Mouse (Mus musculus) testis, postnatal 14 days (tissue): ENCODE data around the gene Gm28539.
"Not testable (repeated sequence)": the region's sequence is repeated elsewhere in the genome, so short reads cannot be mapped to it uniquely, and the experiment has no call there.

Source experiments
- DNase-seq: peaks from one replicate; pipeline ENCODE4 v3.0.0; 2021; ENCODE audit warnings: low spot score

Gm28539 gene

DNA sequence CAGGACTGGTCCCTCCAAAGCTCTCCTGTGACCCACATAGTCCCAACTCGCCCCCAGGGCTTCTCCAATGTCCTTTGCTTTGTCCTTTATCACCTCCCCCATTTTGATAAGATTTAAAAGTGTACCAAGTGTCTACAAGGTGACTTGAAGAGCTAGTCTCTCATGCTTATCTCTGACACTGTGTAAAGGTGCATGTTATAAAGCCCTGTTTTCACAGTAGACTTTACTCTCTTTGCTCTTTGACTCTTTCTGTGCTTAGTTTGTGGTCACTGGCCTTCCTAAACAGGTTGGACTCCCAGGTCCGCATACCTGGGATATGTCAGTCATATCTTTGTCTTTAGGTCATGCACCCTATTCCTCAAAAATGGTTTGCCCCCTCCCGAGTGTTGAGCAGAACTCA lies 118.7 kb downstream of the Gm28539 start:
- DNase-seq = no peak

DNA sequence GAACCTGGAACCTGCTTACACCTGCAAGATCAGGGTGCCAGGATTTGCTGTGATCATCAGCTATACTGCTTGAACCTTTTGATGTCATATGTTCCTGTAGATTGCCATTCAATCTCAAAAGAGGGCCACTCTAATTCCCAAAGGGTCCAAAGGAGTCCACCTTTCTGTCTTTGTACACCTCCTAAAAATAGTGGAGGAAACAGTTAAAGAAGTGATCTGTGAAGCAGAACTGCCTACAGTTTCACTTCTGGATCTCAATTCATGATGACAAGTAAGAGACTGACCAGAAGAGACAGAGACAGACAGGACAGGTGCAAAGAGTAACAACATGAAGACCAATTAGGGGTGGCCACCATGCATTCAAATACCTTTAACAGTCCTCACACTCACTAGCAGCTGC lies 127.1 kb downstream of the Gm28539 start:
- no peak for DNase-seq

DNA sequence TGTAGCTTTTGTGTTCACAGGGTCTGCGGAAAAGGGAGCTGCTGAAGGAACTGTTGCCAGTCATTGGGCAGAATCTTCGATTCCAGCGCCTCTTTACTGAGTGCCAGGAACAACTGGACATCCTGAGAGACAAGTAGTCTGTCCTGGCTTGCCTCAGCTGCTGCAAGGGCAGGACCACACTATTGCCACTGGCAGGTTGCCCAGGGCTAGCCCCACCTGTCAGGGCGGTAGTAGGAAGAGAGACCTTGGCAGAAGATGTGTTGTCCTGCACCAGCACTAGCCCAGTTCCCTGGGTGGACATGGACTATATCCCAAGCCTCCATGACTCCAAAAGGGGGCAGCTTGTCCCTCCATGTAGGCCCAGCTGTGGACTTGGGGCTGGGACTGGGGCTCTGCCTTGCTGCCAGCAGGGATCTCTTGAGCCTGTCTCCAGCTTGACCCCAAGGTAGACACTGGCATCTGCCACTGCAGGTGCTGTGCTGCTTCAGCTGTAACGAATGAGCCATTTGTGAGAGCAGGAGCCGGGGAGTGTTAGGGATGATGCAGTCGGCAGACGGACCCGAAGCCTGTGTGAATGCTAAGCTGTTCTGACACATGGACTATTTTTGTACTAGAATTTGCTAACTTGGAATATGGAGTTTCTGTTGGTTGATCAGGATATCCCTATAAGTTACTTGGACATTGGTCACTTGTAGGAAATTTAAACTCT lies 133.2 kb downstream of the Gm28539 start:
- DNase-seq = no peak

DNA sequence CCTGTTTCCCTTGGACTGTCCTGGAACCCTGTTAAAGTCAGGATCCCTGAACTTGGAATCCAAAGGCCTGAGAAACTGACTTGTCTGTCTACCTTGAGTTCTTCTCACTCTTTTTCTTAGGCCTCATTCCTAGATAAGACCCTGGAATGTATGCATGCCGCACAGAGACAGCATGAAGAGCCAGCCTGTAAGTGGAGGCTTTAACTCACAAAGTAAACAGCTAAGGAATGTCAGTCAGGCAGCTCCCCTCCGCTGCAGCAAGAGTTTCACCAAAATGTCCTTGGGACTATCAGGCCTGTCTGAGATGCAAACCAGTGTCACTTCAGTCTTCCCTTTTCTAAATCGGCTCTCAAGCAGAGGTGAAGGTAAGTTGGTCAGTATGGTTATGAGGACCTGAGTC lies 134.5 kb downstream of the Gm28539 start:
- no peak for DNase-seq

DNA sequence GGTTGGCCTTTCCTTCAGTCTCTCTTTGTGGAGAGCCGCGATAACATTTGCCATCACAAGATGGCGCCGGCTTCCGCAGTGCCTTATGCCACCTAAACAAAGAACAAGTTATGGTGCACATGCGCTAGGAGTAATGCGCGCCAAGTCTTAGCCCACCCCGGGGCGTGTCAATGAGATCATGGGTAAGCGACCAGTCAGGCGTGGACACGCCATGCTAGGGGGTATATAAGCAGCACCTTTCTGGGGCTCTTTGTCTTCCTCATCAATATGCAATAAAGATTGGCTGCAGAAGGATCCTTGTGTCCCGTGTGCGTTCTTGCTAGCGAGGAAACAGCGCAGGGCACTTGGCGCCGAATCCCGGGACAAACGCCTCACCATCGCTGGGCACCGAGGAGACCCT lies 139.3 kb downstream of the Gm28539 start:
- DNase-seq = not testable (repeated sequence)

DNA sequence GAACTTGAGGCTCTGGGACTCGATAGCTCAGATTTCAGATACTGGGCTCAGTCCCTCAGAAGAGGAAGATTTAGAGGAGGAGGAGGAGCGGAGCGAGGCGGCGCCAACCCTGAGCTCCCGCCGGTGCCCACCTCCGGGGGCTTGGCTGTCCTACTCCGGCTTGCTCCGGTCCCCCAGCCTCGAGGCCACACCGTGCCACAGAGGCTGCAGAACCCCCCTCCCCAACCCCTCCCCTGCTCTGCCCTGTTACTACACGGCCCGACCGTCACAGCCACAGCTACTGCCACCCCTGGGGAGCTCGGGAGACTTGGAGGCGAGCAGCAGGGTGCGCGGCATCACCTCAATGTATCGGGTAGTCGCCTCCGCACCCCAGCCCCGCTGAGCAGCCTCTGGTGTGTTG lies 139.9 kb downstream of the Gm28539 start:
- no peak for DNase-seq

DNA sequence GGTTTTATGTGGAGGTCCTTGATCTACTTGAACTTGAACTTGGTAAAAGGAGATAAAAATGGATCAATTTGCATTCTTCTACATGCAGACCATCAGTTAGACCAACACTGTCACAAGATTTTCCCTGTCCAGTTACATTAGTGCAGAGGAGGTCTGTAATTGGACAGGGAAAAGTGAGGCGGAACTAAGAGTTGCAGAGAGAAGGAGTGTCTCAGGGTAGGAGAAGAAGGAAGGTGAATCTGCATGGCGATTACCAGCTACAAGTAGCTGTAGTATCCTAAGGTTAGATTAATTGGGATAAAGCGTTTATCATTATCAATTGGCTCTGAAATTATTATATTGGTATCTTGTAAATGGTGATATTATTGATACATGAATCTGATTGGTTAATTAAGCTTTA lies 150.0 kb downstream of the Gm28539 start:
- no peak for DNase-seq

DNA sequence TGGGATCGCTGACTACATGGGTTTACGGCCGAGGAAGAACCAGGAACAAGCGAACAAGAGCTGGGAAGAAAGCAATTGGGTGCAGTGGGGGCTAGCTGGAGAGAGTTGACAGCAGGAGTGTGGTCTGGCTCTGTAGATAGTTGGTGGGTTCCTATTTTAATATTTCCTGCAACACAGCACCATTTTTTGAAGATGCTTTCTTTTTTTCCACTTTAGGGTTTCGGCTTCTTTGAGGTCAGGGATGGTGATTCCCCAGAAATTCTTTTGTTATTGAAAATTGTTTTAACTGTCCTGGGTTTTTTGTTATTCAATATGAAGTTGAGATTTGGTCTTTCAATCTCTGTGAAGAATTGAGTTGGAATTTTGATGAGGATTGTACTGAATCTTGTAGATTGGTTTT lies 150.5 kb downstream of the Gm28539 start:
- DNase-seq = no peak

DNA sequence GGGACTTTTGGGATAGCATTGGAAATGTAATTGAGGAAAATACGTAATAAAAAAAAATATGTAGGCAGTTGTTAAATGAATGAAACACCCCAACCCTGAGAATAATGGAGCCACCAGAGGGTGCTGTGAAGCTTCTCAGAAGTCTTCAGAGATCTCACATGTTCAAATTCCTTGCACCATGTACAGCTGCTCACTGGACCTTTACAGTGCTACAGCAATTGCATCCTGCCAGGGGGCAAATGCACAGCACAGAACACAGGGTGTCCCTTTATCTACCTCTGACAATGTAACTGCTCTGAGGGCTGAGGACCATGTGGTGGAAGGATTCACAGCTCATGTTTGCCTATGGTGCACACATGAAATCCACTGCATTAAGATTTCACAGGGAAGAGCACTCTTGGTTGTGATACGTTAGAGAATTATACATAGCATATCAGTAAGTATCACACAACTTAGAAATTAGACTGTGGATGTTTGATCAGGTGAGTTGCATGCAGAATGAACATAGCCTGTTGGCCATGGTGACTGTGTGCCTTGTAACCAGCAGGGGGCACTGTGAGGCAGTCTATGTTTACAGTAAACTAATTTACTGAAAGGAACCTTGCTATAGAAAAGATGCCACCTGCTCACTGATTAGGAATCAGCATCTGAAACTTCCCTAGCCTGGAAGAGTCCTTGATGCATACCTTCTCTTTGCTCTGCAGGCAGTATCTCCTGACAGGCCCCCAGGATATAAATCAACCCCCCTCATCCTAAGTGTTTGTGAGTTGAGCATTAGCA lies 166.4 kb downstream of the Gm28539 start:
- DNase-seq = not testable (repeated sequence)

DNA sequence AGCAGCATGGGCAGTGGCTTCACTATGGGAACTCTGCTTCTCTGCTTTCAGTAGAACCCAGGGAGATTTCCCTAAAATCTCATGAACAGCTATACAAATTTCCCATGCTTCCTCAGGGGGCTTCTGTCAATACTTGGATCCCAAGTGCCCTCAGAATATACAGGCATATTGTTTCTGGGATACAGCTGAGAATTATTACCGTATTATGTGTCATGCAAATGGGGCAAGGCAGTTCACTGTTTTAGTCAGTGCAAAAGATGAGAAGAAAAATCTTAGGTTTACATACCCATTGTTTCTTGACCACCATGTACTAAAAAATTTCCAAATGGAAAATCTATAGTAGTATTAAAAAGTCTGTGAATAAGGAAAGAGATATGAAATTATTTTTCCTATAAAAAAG lies 167.4 kb downstream of the Gm28539 start:
- DNase-seq = no peak

DNA sequence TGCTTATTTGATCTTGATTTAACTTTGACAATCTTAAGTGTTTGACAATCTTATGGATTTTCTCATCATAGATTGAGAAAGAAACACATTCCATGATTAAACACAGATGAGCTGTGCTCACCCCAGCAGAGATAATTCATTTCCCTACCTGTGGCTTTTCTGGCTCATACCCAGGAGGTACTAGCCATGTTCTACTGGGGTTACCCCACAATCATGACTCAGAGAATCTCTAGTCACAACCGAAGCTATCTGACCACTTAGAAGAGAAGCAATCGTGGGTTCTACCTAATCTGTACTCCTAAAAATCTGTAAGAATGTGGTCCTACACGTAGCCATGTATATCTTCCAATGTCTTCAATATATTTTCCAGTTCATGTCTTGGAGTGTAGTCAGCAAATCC lies 168.9 kb downstream of the Gm28539 start:
- DNase-seq = no peak
